Mouse (Mus musculus): ENCODE results near the gene Bricd5. TPM values are rescaled to one million over a fixed set of nuclear protein-coding genes. Genes with fewer than 3 reads are reported as not detected.
A peak's percentile ranks its signal among the peaks of the same experiment; 100 is the strongest.

Gene Bricd5
- polyA plus RNA-seq, 1 experiment from 2014 or later, result 0.25 TPM

- 35% methylated on average over 1 of the region's 1 CpGs for WGBS
- Histone ChIP-seq H3K27ac (peak overlapping the region; percentile 98), H3K36me3 (replicated peaks) (peaks cover 34% of the 10 kb centered on the region), H3K9me3 (no peaks in the 10 kb centered on the region), H3K4me3 (peak overlapping the region; percentile 82), H3K27me3 (ENCODE audit: poor library complexity, severe bottlenecking) (no peaks in the 10 kb centered on the region), H3K4me1 (peaks cover 26% of the 10 kb centered on the region)
- no peak for DNase-seq (ENCODE audit: extremely low spot score, low spot score)
These were observed 5.7 kb downstream of the Bricd5 start for GRCm38 (mm10) chr17:24479431-24479830.

- H3K4me1 ChIP-seq, result peaks cover 22% of the 10 kb centered on the region
- no peaks in the 10 kb centered on the region for H3K9me3 ChIP-seq
- no peak overlapping the region for H3K27ac ChIP-seq
- DNase-seq (ENCODE audit: extremely low spot score, low spot score), result no peak
- WGBS, result 43% methylated on average over 3 of the region's 3 CpGs
- H3K27me3 ChIP-seq (ENCODE audit: poor library complexity, severe bottlenecking), result no peaks in the 10 kb centered on the region
- H3K36me3 ChIP-seq (replicated peaks), result peaks cover 25% of the 10 kb centered on the region
- peak overlapping the region; percentile 82; the same call in 1 of the 2 replicates for H3K4me3 ChIP-seq
These were observed 6.6 kb downstream of the Bricd5 start for GRCm38 (mm10) chr17:24480201-24480826.

GRCm38 (mm10) chr17:24481027-24481815, 7.5 kb downstream of the Bricd5 start:
- DNase-seq (ENCODE audit: extremely low spot score, low spot score), result no peak
- WGBS, result 94% methylated on average over 20 of the region's 20 CpGs
- peaks cover 16% of the 10 kb centered on the region for H3K36me3 ChIP-seq (replicated peaks)
- no peak overlapping the region for H3K4me3 ChIP-seq
- H3K27me3 ChIP-seq (ENCODE audit: poor library complexity, severe bottlenecking), result peaks cover 2% of the 10 kb centered on the region
- H3K9me3 ChIP-seq, result no peaks in the 10 kb centered on the region
- no peak overlapping the region for H3K27ac ChIP-seq
- peaks cover 27% of the 10 kb centered on the region for H3K4me1 ChIP-seq

- DNase-seq (ENCODE audit: extremely low spot score, low spot score), result no peak
- Histone ChIP-seq H3K27me3 (ENCODE audit: poor library complexity, severe bottlenecking) (peaks cover 24% of the 10 kb centered on the region), H3K9me3 (no peaks in the 10 kb centered on the region), H3K36me3 (replicated peaks) (no peaks in the 10 kb centered on the region), H3K4me1 (peaks cover 25% of the 10 kb centered on the region), H3K4me3 (no peak overlapping the region), H3K27ac (no peak overlapping the region)
- WGBS, result 95% methylated on average over 3 of the region's 3 CpGs
These were observed 9.8 kb downstream of the Bricd5 start for GRCm38 (mm10) chr17:24483495-24483894.

GRCm38 (mm10) chr17:24485090-24485860, 11.6 kb downstream of the Bricd5 start:
- H3K36me3 ChIP-seq (replicated peaks), result no peaks in the 10 kb centered on the region
- peak overlapping the region; percentile 63 for H3K27ac ChIP-seq
- WGBS, result 49% methylated on average over 11 of the region's 11 CpGs
- peaks cover 34% of the 10 kb centered on the region for H3K4me1 ChIP-seq
- DNase-seq (ENCODE audit: extremely low spot score, low spot score), result no peak
- H3K27me3 ChIP-seq (ENCODE audit: poor library complexity, severe bottlenecking), result peaks cover 40% of the 10 kb centered on the region
- no peaks in the 10 kb centered on the region for H3K9me3 ChIP-seq
- peak overlapping the region; percentile 20; the same call in 1 of the 2 replicates for H3K4me3 ChIP-seq

- WGBS, result 1% methylated on average over 45 of the region's 45 CpGs
- Histone ChIP-seq H3K27me3 (ENCODE audit: poor library complexity, severe bottlenecking) (peaks cover 47% of the 10 kb centered on the region), H3K27ac (peak within 1 kb of the TSS; percentile 89), H3K4me3 (peak within 1 kb of the TSS; percentile 90), H3K4me1 (peaks cover 44% of the 10 kb centered on the region), H3K36me3 (replicated peaks) (no peaks in the 10 kb centered on the region), H3K9me3 (no peaks in the 10 kb centered on the region)
- DNase-seq (ENCODE audit: extremely low spot score, low spot score), result peak; percentile 46
These were observed 14.5 kb downstream of the Bricd5 start, which contains the start of gene Caskin1 for GRCm38 (mm10) chr17:24488186-24488661. Gene Caskin1 (plus strand): TSS chr17:24488601.

GRCm38 (mm10) chr17:24488662-24489264, 15.1 kb downstream of the Bricd5 start:
- H3K4me3 ChIP-seq, result peak overlapping the region; percentile 90
- WGBS, result under 1% methylated on average over 73 of the region's 81 CpGs
- no peaks in the 10 kb centered on the region for H3K9me3 ChIP-seq
- no peaks in the 10 kb centered on the region for H3K36me3 ChIP-seq (replicated peaks)
- peak; percentile 68 for DNase-seq (ENCODE audit: extremely low spot score, low spot score)
- H3K27ac ChIP-seq, result peak overlapping the region; percentile 89
- H3K4me1 ChIP-seq, result peaks cover 44% of the 10 kb centered on the region
- H3K27me3 ChIP-seq (ENCODE audit: poor library complexity, severe bottlenecking), result peaks cover 47% of the 10 kb centered on the region

- Histone ChIP-seq H3K4me1 (peaks cover 44% of the 10 kb centered on the region), H3K27me3 (ENCODE audit: poor library complexity, severe bottlenecking) (peaks cover 47% of the 10 kb centered on the region), H3K4me3 (peak overlapping the region; percentile 90), H3K27ac (peak overlapping the region; percentile 89), H3K36me3 (replicated peaks) (no peaks in the 10 kb centered on the region), H3K9me3 (no peaks in the 10 kb centered on the region)
- DNase-seq (ENCODE audit: extremely low spot score, low spot score), result no peak
- 21% methylated on average over 19 of the region's 19 CpGs for WGBS
These were observed 15.8 kb downstream of the Bricd5 start for GRCm38 (mm10) chr17:24489265-24490030.

- Histone ChIP-seq H3K4me3 (no peak overlapping the region; the same call in 1 of the 2 replicates), H3K4me1 (peaks cover 44% of the 10 kb centered on the region), H3K36me3 (replicated peaks) (no peaks in the 10 kb centered on the region), H3K27me3 (ENCODE audit: poor library complexity, severe bottlenecking) (peaks cover 47% of the 10 kb centered on the region), H3K27ac (no peak overlapping the region), H3K9me3 (no peaks in the 10 kb centered on the region)
- DNase-seq (ENCODE audit: extremely low spot score, low spot score), result no peak
- WGBS, result 82% methylated on average over 4 of the region's 4 CpGs
These were observed 16.7 kb downstream of the Bricd5 start for GRCm38 (mm10) chr17:24490399-24490798.

- H3K4me3 ChIP-seq, result no peak overlapping the region
- peaks cover 40% of the 10 kb centered on the region for H3K36me3 ChIP-seq (replicated peaks)
- H3K27ac ChIP-seq, result 0 out of 2 replicates have a peak overlapping the region, but pooled peaks have one; percentile 13
- peak; percentile 51 for DNase-seq (ENCODE audit: extremely low spot score, low spot score)
- H3K9me3 ChIP-seq, result no peaks in the 10 kb centered on the region
- peaks cover 12% of the 10 kb centered on the region for H3K27me3 ChIP-seq (ENCODE audit: poor library complexity, severe bottlenecking)
- H3K4me1 ChIP-seq, result peaks cover 21% of the 10 kb centered on the region
- WGBS, result 43% methylated on average over 2 of the region's 2 CpGs
These were observed 21.1 kb downstream of the Bricd5 start for GRCm38 (mm10) chr17:24494627-24495335.

GRCm38 (mm10) chr17:24495443-24495842, 21.8 kb downstream of the Bricd5 start:
- H3K4me3 ChIP-seq, result no peak overlapping the region
- peaks cover 6% of the 10 kb centered on the region for H3K27me3 ChIP-seq (ENCODE audit: poor library complexity, severe bottlenecking)
- peaks cover 14% of the 10 kb centered on the region for H3K4me1 ChIP-seq
- H3K9me3 ChIP-seq, result no peaks in the 10 kb centered on the region
- no peak overlapping the region for H3K27ac ChIP-seq
- H3K36me3 ChIP-seq (replicated peaks), result peaks cover 42% of the 10 kb centered on the region
- WGBS, result 85% methylated on average over 3 of the region's 3 CpGs
- DNase-seq (ENCODE audit: extremely low spot score, low spot score), result no peak

All from forebrain, embryonic 10.5 days (tissue).